Mouse (Mus musculus) midbrain, postnatal 0 days (tissue): Measurements from ENCODE around the gene Large1. TPM values are rescaled to one million over a fixed set of nuclear protein-coding genes. Genes with fewer than 3 reads are reported as not detected.

Experiments
- ATAC-seq: fragments of 200-750 bp; cut with Nextera tagmentation; 2 replicates; pipeline ENCODE4 v1.8.0; 2017; ENCODE audit warnings: moderate number of reproducible peaks, mild to moderate bottlenecking, moderate TSS enrichment, moderate library complexity; ENCODE audit not compliant: low FRiP score
- DNase-seq: peaks from one replicate; pipeline ENCODE4 v3.0.0-alpha.2; 2015; ENCODE audit warnings: low spot score
- H3K27ac ChIP-seq: fragments of 300-500 bp; sonication (generic); 2 replicates; pipeline ENCODE4 v1.5.1; 2014; ENCODE audit warnings: low read depth, mild to moderate bottlenecking, low read length, mixed read lengths
- H3K27me3 ChIP-seq: fragments of 300-500 bp; sonication (generic); 2 replicates; pipeline ENCODE4 v1.6.1; 2014; ENCODE audit warnings: low read length, control low read depth, mixed read lengths; ENCODE audit not compliant: insufficient read depth
- H3K36me3 ChIP-seq: fragments of 300-500 bp; sonication (generic); 2 replicates; pipeline ENCODE4 v1.6.1; 2014; ENCODE audit warnings: low read length, control low read depth, mixed read lengths; ENCODE audit not compliant: insufficient read depth
- H3K4me1 ChIP-seq: fragments of 300-500 bp; sonication (generic); 2 replicates; pipeline ENCODE4 v1.6.1; 2014; ENCODE audit warnings: mild to moderate bottlenecking, control low read depth, antibody characterized with exemption, low read length, mixed read lengths; ENCODE audit not compliant: insufficient read depth
- H3K4me2 ChIP-seq: fragments of 300-500 bp; sonication (generic); 2 replicates; pipeline ENCODE4 v1.6.1; 2014; ENCODE audit warnings: low read depth, mild to moderate bottlenecking, low read length, mixed read lengths; ENCODE audit not compliant: poor library complexity, severe bottlenecking
- H3K4me3 ChIP-seq: fragments of 300-500 bp; sonication (generic); 2 replicates; pipeline ENCODE4 v1.5.1; 2014; ENCODE audit warnings: low read depth, mild to moderate bottlenecking, low read length, moderate library complexity
- H3K9ac ChIP-seq: fragments of 300-500 bp; sonication (generic); replicated peaks from 2 replicates; pipeline ENCODE4 v1.6.1; 2014; ENCODE audit warnings: mild to moderate bottlenecking, low read length, moderate library complexity, mixed read lengths; ENCODE audit not compliant: poor library complexity, severe bottlenecking
- H3K9me3 ChIP-seq: fragments of 300-500 bp; sonication (generic); 2 replicates; pipeline ENCODE4 v1.6.1; 2016; ENCODE audit warnings: low read length, control low read depth
- CTCF ChIP-seq: IDR thresholded peaks from 2 replicates; pipeline ENCODE4 v1.5.1; 2016; ENCODE audit warnings: antibody characterized with exemption, mild to moderate bottlenecking
- WGBS: fragments of 180-500 bp; shearing (Covaris S2); extraction: QIAGEN DNeasy Blood & Tissue Kit; methylation state at CpG from one replicate; pipeline ENCODE4 v1.1.7; 2014; 5-methylcytosine and 5-hydroxymethylcytosine counted together
- polyA plus RNA-seq: library from polyadenylated mRNA; unstranded; fragments of >200 nt; fragmentation: Nextera tagmentation; extraction: Ambion mirVana; gene quantifications from 2 replicates; pipeline ENCODE4 v1.2.1, GENCODE M21; 2015
- total RNA-seq: library from RNA; depleted of rRNA; stranded (reverse); fragments of >200 nt; gene quantifications from 2 replicates; pipeline ENCODE4 v1.2.3, GENCODE M21; 2014

The Large1 gene
- total and polyA plus RNA-seq, 2 experiments from 2014 or later: 15.2 to 102 TPM

- H3K4me2 ChIP-seq: no peak overlapping the region
- WGBS: 69% methylated on average over 1 of the region's 1 CpGs
- ATAC-seq (no peak), DNase-seq (no peak)
- H3K4me1 ChIP-seq: no peaks in the 10 kb centered on the region
- no peak overlapping the region for H3K4me3 ChIP-seq
- no peaks in the 10 kb centered on the region for H3K9me3 ChIP-seq
- no peak overlapping the region for H3K27ac ChIP-seq
- TF ChIP-seq CTCF: no peak
- H3K27me3 ChIP-seq: no peaks in the 10 kb centered on the region
- no peak overlapping the region for H3K9ac ChIP-seq
- no peaks in the 10 kb centered on the region for H3K36me3 ChIP-seq
These were observed 298.6 kb downstream of the Large1 start for GRCm38 (mm10) chr8:73054726-73055125.

GRCm38 (mm10) chr8:73053878-73054277 lies 299.5 kb downstream of the Large1 start:
- no peak for ATAC-seq
- H3K4me3 ChIP-seq: no peak overlapping the region

DNA sequence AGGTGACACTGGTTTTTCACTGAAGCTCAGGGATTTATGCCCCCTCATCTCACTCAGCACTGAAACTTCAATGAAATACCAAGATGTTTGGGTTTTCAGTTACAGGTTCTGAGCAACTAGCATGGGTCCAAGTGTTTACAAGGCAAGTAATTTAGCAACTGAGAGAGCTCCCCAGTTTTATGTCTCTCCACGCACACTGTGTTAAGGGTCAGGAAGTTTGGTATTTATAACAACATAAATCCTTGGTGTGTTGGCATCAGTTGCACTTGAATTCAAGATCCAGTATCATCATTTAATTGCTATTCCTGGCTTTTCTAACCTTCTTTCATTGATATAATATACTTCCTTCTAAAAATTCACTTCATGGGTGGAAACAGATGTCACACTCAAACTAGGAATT lies 300.9 kb downstream of the Large1 start:
- Histone ChIP-seq H3K9me3 (no peaks in the 10 kb centered on the region), H3K4me1 (no peaks in the 10 kb centered on the region), H3K27me3 (no peaks in the 10 kb centered on the region), H3K27ac (no peak overlapping the region), H3K9ac (no peak overlapping the region), H3K4me2 (no peak overlapping the region), H3K4me3 (no peak overlapping the region), H3K36me3 (no peaks in the 10 kb centered on the region)
- TF ChIP-seq CTCF: no peak
- DNase-seq (no peak), ATAC-seq (no peak)
- 77% methylated on average over 1 of the region's 1 CpGs for WGBS

More at GRCm38 (mm10) chr8:73053878-73054277, 299.5 kb downstream of the Large1 start:
- Histone ChIP-seq H3K27me3 (no peaks in the 10 kb centered on the region), H3K4me1 (no peaks in the 10 kb centered on the region), H3K36me3 (no peaks in the 10 kb centered on the region), H3K9me3 (no peaks in the 10 kb centered on the region), H3K4me2 (no peak overlapping the region), H3K9ac (no peak overlapping the region), H3K27ac (no peak overlapping the region)
- DNase-seq: peak; percentile 15
- TF ChIP-seq CTCF: no peak
- 91% methylated on average over 3 of the region's 3 CpGs for WGBS

- Histone ChIP-seq H3K27ac (no peak overlapping the region), H3K4me1 (no peaks in the 10 kb centered on the region), H3K36me3 (no peaks in the 10 kb centered on the region), H3K4me2 (no peak overlapping the region), H3K9ac (no peak overlapping the region), H3K4me3 (no peak overlapping the region), H3K9me3 (no peaks in the 10 kb centered on the region), H3K27me3 (no peaks in the 10 kb centered on the region)
- TF ChIP-seq CTCF: no peak
- no peak for ATAC-seq
- DNase-seq: no peak
- 94% methylated on average over 3 of the region's 3 CpGs for WGBS
These were observed 305.2 kb downstream of the Large1 start for GRCm38 (mm10) chr8:73048136-73048535.

- H3K4me2 ChIP-seq: no peak overlapping the region
- H3K27ac ChIP-seq: no peak overlapping the region
- no peaks in the 10 kb centered on the region for H3K27me3 ChIP-seq
- no peak for TF ChIP-seq CTCF
- H3K9ac ChIP-seq: no peak overlapping the region
- DNase-seq: no peak
- no peaks in the 10 kb centered on the region for H3K4me1 ChIP-seq
- H3K4me3 ChIP-seq: no peak overlapping the region
- no peaks in the 10 kb centered on the region for H3K36me3 ChIP-seq
- no peak for ATAC-seq
- no peaks in the 10 kb centered on the region for H3K9me3 ChIP-seq
These were observed 323.6 kb downstream of the Large1 start for GRCm38 (mm10) chr8:73029787-73030186.

- Histone ChIP-seq H3K27me3 (no peaks in the 10 kb centered on the region), H3K4me1 (no peaks in the 10 kb centered on the region), H3K27ac (no peak overlapping the region), H3K9me3 (no peaks in the 10 kb centered on the region), H3K9ac (no peak overlapping the region), H3K4me2 (no peak overlapping the region), H3K4me3 (no peak overlapping the region), H3K36me3 (no peaks in the 10 kb centered on the region)
- WGBS: 45% methylated on average over 1 of the region's 1 CpGs
- TF ChIP-seq CTCF: no peak
- DNase-seq (no peak), ATAC-seq (no peak)
These were observed 335.1 kb downstream of the Large1 start for GRCm38 (mm10) chr8:73018241-73018640.

GRCm38 (mm10) chr8:73017601-73018000 lies 335.7 kb downstream of the Large1 start:
- no peak for TF ChIP-seq CTCF
- ATAC-seq (no peak), DNase-seq (no peak)
- Histone ChIP-seq H3K9me3 (no peaks in the 10 kb centered on the region), H3K4me1 (no peaks in the 10 kb centered on the region), H3K4me3 (no peak overlapping the region), H3K9ac (no peak overlapping the region), H3K4me2 (no peak overlapping the region), H3K27ac (no peak overlapping the region), H3K27me3 (no peaks in the 10 kb centered on the region), H3K36me3 (no peaks in the 10 kb centered on the region)
- WGBS: 100% methylated on average over 1 of the region's 1 CpGs
